Mouse (Mus musculus): ENCODE results near the gene Cxcr5.

- TF ChIP-seq CTCF (IDR thresholded peaks at IDR 0.05; ENCODE audit: insufficient read depth, low read depth, low read length) (no peak), POLR2A (IDR thresholded peaks at IDR 0.05; ENCODE audit: insufficient read depth, low read depth, low read length) (no peak)
Observed at GRCm38 (mm10) chr9:44512717-44513003, 49.0 kb downstream of the Cxcr5 start.

All from olfactory bulb, adult 2 months (tissue).